Mouse (Mus musculus) MEL (cell line): ENCODE measurements at regions not wholly inside any gene's neighbourhood (a gene's known extent, or its start where the extent isn't known, plus 50 kb on each side); places are given as distances from the start of the nearest gene placed in this dataset.

ENCODE experiments used
- CTCF ChIP-seq, 3 experiments: IDR thresholded peaks in 2 of 3; conservative IDR thresholded peaks in 1 of 3; 2 replicates each; pipeline ENCODE4 v1.5.1; 2011 to 2012; ENCODE audit warnings: low read length in 3 of 3, low read depth in 2 of 3, mild to moderate bottlenecking in 2 of 3, improper control_type of control experiment in 1 of 3, inconsistent platforms in 1 of 3, mixed read lengths in 1 of 3, moderate library complexity in 1 of 3; ENCODE audit not compliant: control insufficient read depth in 1 of 3, insufficient read depth in 1 of 3, poor library complexity in 1 of 3, severe bottlenecking in 1 of 3
- E2F4 ChIP-seq: IDR thresholded peaks from 2 replicates; pipeline ENCODE4 v1.6.1; 2011; ENCODE audit warnings: low read depth, low read length, improper control_type of control experiment, borderline replicate concordance
- MXI1 ChIP-seq: IDR thresholded peaks from 2 replicates; pipeline ENCODE4 v1.6.1; 2011; ENCODE audit warnings: mild to moderate bottlenecking, low read depth, low read length, improper control_type of control experiment
- POLR2A ChIP-seq, 2 experiments: IDR thresholded peaks; 2 replicates each; pipeline ENCODE4 v1.6.1; 2011 to 2012; ENCODE audit warnings: low read length in 2 of 2, mild to moderate bottlenecking in 2 of 2, control low read depth in 1 of 2, improper control_type of control experiment in 1 of 2, low read depth in 1 of 2, moderate library complexity in 1 of 2; ENCODE audit not compliant: control insufficient read depth in 1 of 2, insufficient read depth in 1 of 2, poor library complexity in 1 of 2
- POLR2AphosphoS2 ChIP-seq: IDR thresholded peaks from 2 replicates; pipeline ENCODE4 v1.6.1; 2011; ENCODE audit warnings: low read length, improper control_type of control experiment
- RAD21 ChIP-seq: IDR thresholded peaks from 2 replicates; pipeline ENCODE4 v1.6.1; 2011; ENCODE audit warnings: mild to moderate bottlenecking, low read depth, low read length, improper control_type of control experiment

DNA sequence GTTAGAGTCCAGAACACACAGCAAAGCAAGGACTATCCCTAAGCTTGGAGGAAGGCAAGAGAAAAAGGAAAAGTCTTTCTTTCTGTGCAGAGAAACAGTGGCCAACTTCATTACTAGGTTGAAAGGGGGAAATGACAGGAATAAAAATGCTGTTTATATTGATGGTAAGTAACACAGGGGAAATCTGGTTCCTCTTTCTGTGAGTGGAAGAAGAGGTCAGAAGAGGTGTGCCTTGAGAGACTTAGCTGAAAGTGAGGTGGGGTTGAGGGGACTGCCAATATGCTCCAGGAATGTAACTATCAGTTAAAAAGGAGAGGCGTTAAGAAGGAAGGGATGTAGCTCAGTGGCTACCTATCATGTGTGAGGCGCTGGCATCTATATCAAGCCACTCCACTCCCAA lies 327.5 kb downstream of the Tex13c3 start:
- TF ChIP-seq E2F4 (no peak), POLR2A (IDR thresholded peaks at IDR 0.05; ENCODE audit: control insufficient read depth in 1 of 2, insufficient read depth in 1 of 2, low read depth in 1 of 2, low read length in 2 of 2, poor library complexity in 1 of 2) (no peak), CTCF (IDR thresholded peaks at IDR 0.05 in 2 of 3, conservative IDR thresholded peaks at IDR 0.05 in 1 of 3; ENCODE audit: control insufficient read depth in 1 of 3, insufficient read depth in 1 of 3, low read depth in 2 of 3, low read length in 3 of 3, poor library complexity in 1 of 3, severe bottlenecking in 1 of 3) (no peak), POLR2AphosphoS2 (no peak), MXI1 (no peak), RAD21 (no peak)
